Mouse (Mus musculus) kidney, embryonic 16.5 days (tissue): ENCODE results near the gene Vps41. TPM values are rescaled to one million over a fixed set of nuclear protein-coding genes. Genes with fewer than 3 reads are reported as not detected.

Experiments used
- ATAC-seq: fragments of 200-750 bp; cut with Nextera tagmentation; 2 replicates; pipeline ENCODE4 v1.8.0; 2017; ENCODE audit warnings: moderate TSS enrichment; ENCODE audit not compliant: low FRiP score, low TSS enrichment
- H3K27ac ChIP-seq: fragments of 300-500 bp; sonication (generic); 2 replicates; pipeline ENCODE4 v1.5.1; 2014; ENCODE audit warnings: low read length
- H3K27me3 ChIP-seq: fragments of 300-500 bp; sonication (generic); 2 replicates; pipeline ENCODE4 v1.6.1; 2014; ENCODE audit warnings: low read length, control low read depth, mixed read lengths; ENCODE audit not compliant: insufficient read depth
- H3K36me3 ChIP-seq: fragments of 300-500 bp; sonication (generic); 2 replicates; pipeline ENCODE4 v1.6.1; 2014; ENCODE audit warnings: low read length, control low read depth, mixed read lengths; ENCODE audit not compliant: insufficient read depth
- H3K4me1 ChIP-seq: fragments of 300-500 bp; sonication (generic); 2 replicates; pipeline ENCODE4 v1.6.1; 2014; ENCODE audit warnings: low read length, control low read depth, mixed read lengths; ENCODE audit not compliant: insufficient read depth
- H3K4me2 ChIP-seq: fragments of 300-500 bp; sonication (generic); replicated peaks from 2 replicates; pipeline ENCODE4 v1.6.1; 2014; ENCODE audit warnings: low read depth, low read length
- H3K4me3 ChIP-seq: fragments of 300-500 bp; sonication (generic); 2 replicates; pipeline ENCODE4 v1.5.1; 2014; ENCODE audit warnings: mild to moderate bottlenecking, low read length
- H3K9ac ChIP-seq: fragments of 300-500 bp; sonication (generic); replicated peaks from 2 replicates; pipeline ENCODE4 v1.6.1; 2014; ENCODE audit warnings: low read length
- H3K9me3 ChIP-seq: fragments of 300-500 bp; sonication (generic); 2 replicates; pipeline ENCODE4 v1.6.1; 2016; ENCODE audit warnings: low read length, control low read depth
- WGBS: fragments of 180-500 bp; shearing (Covaris S2); extraction: QIAGEN DNeasy Blood & Tissue Kit; methylation state at CpG from one replicate; pipeline ENCODE4 v1.1.7; 2014; 5-methylcytosine and 5-hydroxymethylcytosine counted together
- polyA plus RNA-seq: library from polyadenylated mRNA; unstranded; fragments of >200 nt; fragmentation: Nextera tagmentation; extraction: Ambion mirVana; gene quantifications from 2 replicates; pipeline ENCODE4 v1.2.1, GENCODE M21; 2015

Vps41 gene
- polyA plus RNA-seq, 1 experiment from 2014 or later = 70.1 TPM

DNA sequence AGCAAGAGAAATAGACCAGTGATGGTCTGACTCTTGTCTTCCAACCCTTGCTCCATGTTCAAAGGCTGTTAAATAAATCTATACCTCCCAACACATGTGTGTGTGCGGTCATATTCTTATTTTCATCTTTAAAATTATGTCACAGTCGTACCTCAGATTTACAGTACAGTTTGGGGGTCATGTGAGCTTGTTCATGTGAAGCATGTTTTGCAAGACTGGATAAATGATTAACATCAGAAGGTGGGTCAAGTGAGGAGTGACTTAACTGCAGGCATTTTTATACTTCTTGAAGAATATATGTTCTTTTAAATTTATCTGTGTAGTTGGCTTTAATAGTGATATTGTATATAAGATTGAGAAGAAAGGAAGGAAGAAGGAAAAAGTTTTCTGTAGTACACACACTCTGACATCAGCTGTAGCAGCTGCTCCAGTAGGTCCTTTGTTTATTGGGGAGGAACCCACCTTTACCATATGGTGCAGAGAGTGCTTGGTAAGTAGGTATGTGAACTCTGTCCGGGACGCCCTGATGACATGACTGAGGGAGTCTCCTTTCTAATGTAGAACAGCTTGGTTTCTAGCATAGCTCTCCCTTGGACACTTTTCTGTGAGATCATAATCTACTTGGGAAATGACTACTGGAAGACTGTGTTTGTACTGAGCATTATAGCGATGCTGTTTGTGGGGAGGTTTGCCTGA, 42.4 kb downstream of the Vps41 start:
- 69% methylated on average over 5 of the region's 5 CpGs for WGBS
- no peak overlapping the region for H3K4me2 ChIP-seq
- 0 out of 2 replicates have a peak, but pooled peaks have one; percentile 42 for ATAC-seq
- no peaks in the 10 kb centered on the region for H3K27me3 ChIP-seq
- H3K9ac ChIP-seq = no peak overlapping the region
- H3K4me1 ChIP-seq = no peaks in the 10 kb centered on the region
- H3K27ac ChIP-seq = no peak overlapping the region
- no peak overlapping the region for H3K4me3 ChIP-seq
- no peaks in the 10 kb centered on the region for H3K36me3 ChIP-seq
- no peaks in the 10 kb centered on the region for H3K9me3 ChIP-seq

DNA sequence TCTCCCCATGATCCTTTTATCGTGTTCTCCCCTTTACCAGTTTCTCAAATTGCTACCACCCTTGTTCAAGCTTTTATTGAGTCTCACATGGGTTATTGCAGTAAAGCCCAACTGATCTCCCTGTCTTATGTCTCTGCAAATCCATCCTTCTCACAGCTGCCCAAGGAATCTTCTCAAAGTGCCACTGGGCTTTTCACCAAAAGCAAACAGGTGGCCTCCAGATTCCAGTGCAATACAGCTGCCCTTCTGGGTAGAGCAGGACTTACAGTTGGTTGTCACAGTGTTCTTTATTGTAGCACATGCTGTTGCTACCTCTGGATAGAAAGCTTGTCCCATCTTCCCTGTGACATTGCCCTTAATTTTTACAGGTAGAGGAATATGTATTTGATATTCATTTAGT, 44.4 kb downstream of the Vps41 start:
- 50% methylated on average over 1 of the region's 1 CpGs for WGBS
- H3K36me3 ChIP-seq = no peaks in the 10 kb centered on the region
- H3K27me3 ChIP-seq = no peaks in the 10 kb centered on the region
- no peaks in the 10 kb centered on the region for H3K4me1 ChIP-seq
- H3K4me2 ChIP-seq = no peak overlapping the region
- no peak overlapping the region for H3K4me3 ChIP-seq
- no peak for ATAC-seq
- H3K27ac ChIP-seq = no peak overlapping the region
- no peaks in the 10 kb centered on the region for H3K9me3 ChIP-seq
- H3K9ac ChIP-seq = no peak overlapping the region

DNA sequence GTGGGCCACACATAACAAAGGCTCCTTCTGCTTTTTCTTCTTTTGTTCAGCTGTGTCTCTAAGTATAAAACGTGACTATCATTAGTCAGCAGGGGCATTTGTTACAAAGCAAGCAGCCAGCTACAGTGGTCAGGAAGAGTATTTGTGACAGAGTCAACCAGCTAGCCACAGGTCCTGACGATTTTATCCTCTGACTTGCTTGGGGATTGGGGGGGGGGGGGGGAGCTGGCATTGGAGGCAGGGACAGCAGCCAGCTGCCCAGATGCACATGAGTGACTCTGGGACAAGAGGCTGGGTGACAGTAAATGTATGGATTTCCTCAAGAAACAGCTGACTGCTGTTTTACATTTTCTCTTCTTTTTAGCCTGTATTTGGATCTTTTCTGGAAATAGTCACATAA, 50.8 kb downstream of the Vps41 start:
- H3K9ac ChIP-seq = no peak overlapping the region
- no peak overlapping the region for H3K27ac ChIP-seq
- peaks cover 6% of the 10 kb centered on the region; the same call in 1 of the 2 replicates for H3K4me1 ChIP-seq
- no peaks in the 10 kb centered on the region for H3K36me3 ChIP-seq
- H3K4me3 ChIP-seq = no peak overlapping the region
- 6% methylated on average over 2 of the region's 2 CpGs for WGBS
- no peak overlapping the region for H3K4me2 ChIP-seq
- H3K9me3 ChIP-seq = no peaks in the 10 kb centered on the region
- no peaks in the 10 kb centered on the region for H3K27me3 ChIP-seq
- ATAC-seq = no peak

- WGBS = 53% methylated on average over 3 of the region's 3 CpGs
- Histone ChIP-seq H3K9ac (no peak overlapping the region), H3K4me2 (no peak overlapping the region), H3K4me3 (no peak overlapping the region), H3K27ac (no peak overlapping the region), H3K4me1 (peaks cover 6% of the 10 kb centered on the region; the same call in 1 of the 2 replicates), H3K27me3 (no peaks in the 10 kb centered on the region), H3K9me3 (no peaks in the 10 kb centered on the region), H3K36me3 (no peaks in the 10 kb centered on the region)
- ATAC-seq = no peak
Measured at GRCm38 (mm10) chr13:18768495-18768894, 51.4 kb downstream of the Vps41 start.

DNA sequence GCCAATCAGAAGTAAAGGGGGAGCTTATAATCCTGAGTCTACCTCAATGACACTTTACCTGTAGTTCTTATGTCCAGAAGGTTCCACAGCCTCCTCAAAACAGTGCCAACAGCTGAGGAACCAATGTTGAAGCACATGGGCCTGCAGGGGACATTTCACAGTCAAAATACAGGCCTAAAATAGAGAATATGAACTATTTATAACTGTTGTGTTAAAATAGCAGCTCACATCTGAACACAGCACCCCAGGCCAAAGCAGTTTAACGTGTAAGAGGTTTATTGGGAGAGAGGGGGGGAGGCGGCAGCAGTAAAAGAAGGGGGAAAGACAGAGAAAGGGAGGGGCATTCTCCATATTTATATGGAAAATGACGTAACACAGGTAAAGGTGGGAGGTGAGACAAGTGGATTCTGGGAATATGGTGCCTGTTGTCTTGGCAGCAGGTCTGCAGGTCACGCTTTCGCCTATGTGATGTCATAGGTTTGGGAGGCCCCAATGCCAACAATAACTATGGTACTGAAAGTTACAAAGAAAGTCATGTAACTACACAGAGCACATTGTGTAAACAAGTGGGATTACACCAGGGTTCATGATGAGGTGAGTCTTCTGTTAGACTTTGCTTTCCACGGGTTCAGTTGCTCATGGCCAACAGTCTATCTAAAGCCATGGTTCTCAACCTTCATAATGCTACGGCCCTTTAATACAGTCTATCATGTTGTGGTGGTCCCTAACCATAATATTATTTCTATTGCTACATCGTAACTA, 56.5 kb downstream of the Vps41 start:
- 91% methylated on average over 8 of the region's 8 CpGs for WGBS
- no peak overlapping the region for H3K4me3 ChIP-seq
- H3K9me3 ChIP-seq = no peaks in the 10 kb centered on the region
- H3K4me2 ChIP-seq = no peak overlapping the region
- H3K9ac ChIP-seq = no peak overlapping the region
- no peak for ATAC-seq
- no peaks in the 10 kb centered on the region for H3K4me1 ChIP-seq
- H3K27me3 ChIP-seq = no peaks in the 10 kb centered on the region
- no peaks in the 10 kb centered on the region for H3K36me3 ChIP-seq
- no peak overlapping the region for H3K27ac ChIP-seq

DNA sequence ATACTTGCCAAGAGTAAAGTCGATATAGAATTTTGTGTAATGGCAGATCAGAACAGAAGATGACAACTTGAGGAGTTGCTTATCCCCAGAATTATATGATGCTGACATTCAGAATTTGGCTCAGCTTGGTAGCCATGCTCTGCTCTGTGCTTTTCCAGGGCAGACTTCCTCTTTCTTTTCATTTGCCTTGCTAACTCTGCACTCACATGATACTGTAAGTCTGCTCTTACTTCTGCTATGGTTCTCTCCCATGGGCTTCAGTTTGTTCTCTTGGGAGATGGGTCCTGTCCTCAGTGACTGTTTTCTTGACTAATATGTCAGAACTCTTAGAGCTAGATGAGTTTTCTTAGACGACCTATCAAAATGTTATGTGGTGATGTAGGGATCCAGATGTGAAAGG, 64.2 kb downstream of the Vps41 start:
- Histone ChIP-seq H3K27me3 (no peaks in the 10 kb centered on the region), H3K36me3 (no peaks in the 10 kb centered on the region), H3K4me3 (no peak overlapping the region), H3K4me1 (no peaks in the 10 kb centered on the region), H3K9ac (no peak overlapping the region), H3K9me3 (no peaks in the 10 kb centered on the region), H3K4me2 (no peak overlapping the region), H3K27ac (no peak overlapping the region)
- no peak for ATAC-seq
- WGBS = 83% methylated on average over 2 of the region's 2 CpGs

DNA sequence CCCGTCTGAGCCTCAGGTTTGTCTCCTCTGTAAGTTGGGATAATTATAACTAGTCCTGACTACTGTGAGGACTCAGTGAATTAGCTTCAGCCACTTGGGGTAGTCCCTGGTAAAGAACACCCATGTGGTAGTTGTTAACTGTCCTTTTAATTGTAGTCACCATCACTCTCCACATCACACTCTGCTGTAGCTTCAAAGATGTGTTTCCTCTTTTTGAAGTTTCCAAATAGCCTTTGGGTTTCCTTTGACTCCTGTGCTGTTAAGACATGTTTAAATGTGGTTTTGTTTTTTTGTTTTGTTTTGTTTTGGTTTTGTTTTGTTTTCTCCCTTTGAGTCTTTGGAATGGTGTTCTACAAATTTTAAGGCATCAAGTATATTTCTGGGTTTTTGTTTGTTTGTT, 68.6 kb downstream of the Vps41 start:
- Histone ChIP-seq H3K9ac (no peak overlapping the region), H3K27me3 (no peaks in the 10 kb centered on the region), H3K4me2 (no peak overlapping the region), H3K27ac (no peak overlapping the region), H3K36me3 (no peaks in the 10 kb centered on the region), H3K4me3 (no peak overlapping the region), H3K9me3 (no peaks in the 10 kb centered on the region), H3K4me1 (peaks cover 6% of the 10 kb centered on the region; the same call in 1 of the 2 replicates)
- WGBS = 56% methylated on average over 1 of the region's 1 CpGs
- ATAC-seq = no peak

GRCm38 (mm10) chr13:18788040-18788439, 71.0 kb downstream of the Vps41 start:
- no peak overlapping the region for H3K4me2 ChIP-seq
- WGBS = 90% methylated on average over 4 of the region's 4 CpGs
- H3K4me3 ChIP-seq = no peak overlapping the region
- H3K4me1 ChIP-seq = peaks cover 10% of the 10 kb centered on the region; the same call in 1 of the 2 replicates
- no peak overlapping the region for H3K9ac ChIP-seq
- ATAC-seq = no peak
- H3K27ac ChIP-seq = no peak overlapping the region
- no peaks in the 10 kb centered on the region for H3K36me3 ChIP-seq
- no peaks in the 10 kb centered on the region for H3K27me3 ChIP-seq
- H3K9me3 ChIP-seq = no peaks in the 10 kb centered on the region

DNA sequence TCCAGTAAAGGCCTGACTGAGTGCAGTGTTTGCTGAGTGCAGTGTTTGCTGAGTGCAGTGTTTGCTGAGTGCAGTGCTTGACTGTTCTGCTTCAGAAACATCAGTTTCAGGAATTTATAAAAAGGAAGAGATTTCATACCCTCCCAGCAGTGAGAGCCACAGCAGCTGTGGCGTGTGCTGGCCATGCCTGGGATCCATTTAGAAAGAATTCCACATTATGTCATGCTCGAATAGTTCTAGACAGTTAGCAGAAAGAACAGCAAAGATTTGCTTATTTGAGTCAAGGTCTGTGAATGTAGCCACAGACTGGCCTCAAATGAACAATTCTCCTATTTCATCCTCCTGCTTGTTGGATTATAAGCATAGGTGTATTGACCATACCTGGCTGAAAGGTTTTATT, 71.6 kb downstream of the Vps41 start:
- Histone ChIP-seq H3K9me3 (no peaks in the 10 kb centered on the region), H3K27me3 (no peaks in the 10 kb centered on the region), H3K9ac (no peak overlapping the region), H3K4me1 (peaks cover 10% of the 10 kb centered on the region; the same call in 1 of the 2 replicates), H3K4me2 (no peak overlapping the region), H3K27ac (no peak overlapping the region), H3K36me3 (no peaks in the 10 kb centered on the region), H3K4me3 (no peak overlapping the region)
- WGBS = 54% methylated on average over 2 of the region's 2 CpGs
- ATAC-seq = peak; percentile 15; the same call in 1 of the 2 replicates

GRCm38 (mm10) chr13:18789662-18790061, 72.6 kb downstream of the Vps41 start:
- H3K27me3 ChIP-seq = no peaks in the 10 kb centered on the region
- 79% methylated on average over 4 of the region's 4 CpGs for WGBS
- peak; percentile 25; the same call in 1 of the 2 replicates for ATAC-seq
- H3K9me3 ChIP-seq = no peaks in the 10 kb centered on the region
- no peak overlapping the region for H3K9ac ChIP-seq
- H3K4me3 ChIP-seq = no peak overlapping the region
- H3K4me2 ChIP-seq = no peak overlapping the region
- H3K36me3 ChIP-seq = no peaks in the 10 kb centered on the region
- H3K4me1 ChIP-seq = peaks cover 10% of the 10 kb centered on the region; the same call in 1 of the 2 replicates
- no peak overlapping the region for H3K27ac ChIP-seq
